In the genomic region with DNA sequence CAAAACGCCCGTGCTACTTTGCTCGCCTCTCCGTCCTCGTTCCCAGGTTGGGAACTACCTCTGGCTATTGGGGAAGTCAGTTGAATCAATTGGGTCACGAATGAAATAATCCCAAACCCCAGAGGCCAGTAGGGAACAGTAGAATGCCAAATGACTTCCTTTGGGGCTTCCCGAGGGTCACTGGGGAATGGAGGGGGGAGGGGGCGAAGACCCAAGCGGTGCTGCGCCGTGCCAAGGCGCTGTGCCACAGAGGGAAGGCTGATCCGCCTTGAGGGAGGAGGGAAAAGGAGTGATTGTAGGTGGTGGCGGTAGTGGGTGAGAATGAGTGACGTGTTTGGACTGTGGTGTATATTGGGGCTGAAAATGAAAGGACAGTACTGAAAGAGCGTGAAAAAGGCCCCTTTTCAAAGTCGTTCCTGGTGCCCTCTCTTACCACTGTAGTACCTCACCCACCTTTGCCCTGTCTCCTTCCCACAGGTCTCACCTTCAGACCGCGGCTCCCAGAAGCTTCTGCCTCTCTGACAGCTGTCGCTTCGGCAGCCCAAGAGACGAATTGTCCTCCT, we compare ENCODE assay signal across 8 mouse cellular contexts. TPM values are rescaled to one million over a fixed set of nuclear protein-coding genes. Genes with fewer than 3 reads are reported as not detected.
DNase-seq lines count a peak whose midpoint lies in the region; ATAC-seq and TF ChIP-seq lines count a peak whose summit lies in the region.

No protein-coding gene starts in this region.

- H3K4me2 ChIP-seq in liver, embryonic 14.5 days (ENCODE audit: low read depth), result peak overlapping the region; percentile 32

- peaks cover 97% of the 10 kb centered on the region for H3K27me3 ChIP-seq in liver, embryonic 14.5 days (ENCODE audit: control insufficient read depth, insufficient read depth, low read length)

- intact Hi-C loops in gastrocnemius, postnatal 14 days (cut with DNase I; ENCODE audit: low total_unique reads), result no loop called here

- H3K4me1 ChIP-seq in liver, embryonic 14.5 days (replicated peaks; ENCODE audit: control insufficient read depth in 2 of 2, insufficient read depth in 2 of 2, low read length in 1 of 2), result no peaks in the 10 kb centered on the region

- H3K27ac ChIP-seq in liver, embryonic 14.5 days, result no peak overlapping the region

- TF ChIP-seq EP300 in liver, embryonic 14.5 days (IDR thresholded peaks at IDR 0.05; ENCODE audit: low read depth), result no peak

- WGBS in liver, embryonic 14.5 days (ENCODE audit: insufficient replicate concordance), result under 1% methylated on average over 22 of the region's 22 CpGs

- H3K9ac ChIP-seq in liver, embryonic 14.5 days (replicated peaks), result no peak overlapping the region

- H3K36me3 ChIP-seq in liver, embryonic 14.5 days (replicated peaks; ENCODE audit: control insufficient read depth, insufficient read depth, low read depth), result no peaks in the 10 kb centered on the region

- peak; percentile 13 to 16 for DNase-seq in gastrocnemius, postnatal 4 days (ENCODE audit: low spot score in 2 of 2)
- DNase-seq in gastrocnemius, postnatal 14 days, result no peak
- peak; percentile 29 for DNase-seq in R1 (ENCODE audit: low read depth, low spot score)
- peak; percentile 55 for DNase-seq in induced T-regulatory cell, adult 2 months (ENCODE audit: low read depth)
- DNase-seq in liver, embryonic 14.5 days (ENCODE audit: low read depth in 3 of 3, low spot score in 3 of 3), result no peak
- DNase-seq in cerebellum, adult 9-11 months, result no peak
- DNase-seq in right cerebral cortex, postnatal 36 days (ENCODE audit: low spot score in 2 of 2), result no peak

- no peak for TF ChIP-seq CTCF in liver, embryonic 14.5 days (IDR thresholded peaks at IDR 0.05; ENCODE audit: low read depth)

- H3K4me3 ChIP-seq in liver, embryonic 14.5 days (ENCODE audit: insufficient read depth in 1 of 2, low read depth in 2 of 2, low read length in 2 of 2), result peak overlapping the region; percentile 11 to 18; a peak in 3 of 4 replicates

- H3K9me3 ChIP-seq in liver, embryonic 14.5 days (ENCODE audit: control insufficient read depth, low read length), result no peaks in the 10 kb centered on the region

- no peak for ATAC-seq in liver, embryonic 14.5 days (ENCODE audit: insufficient read depth)
- ATAC-seq in inflammation-experienced regulatory T-cells, adult 6 months, result no peak

RNA-seq across cellular contexts. Expression of gene Hoxa3, which starts 0.5 kb away (rescaled TPM):
- 1 to 10 TPM; 3.2 to 4.1 TPM for total RNA-seq in gastrocnemius, postnatal 4 days (2021)
- 1 to 10 TPM; 2.4 to 3.1 TPM for total RNA-seq in gastrocnemius, postnatal 14 days (2021)
- 0.37 and 0.43 TPM in 2 replicates for polyA plus RNA-seq in liver, embryonic 14.5 days (2012; rRNA removed)
- 0.13 and 0.38 TPM in 2 replicates for polyA plus RNA-seq in liver, embryonic 14.5 days (2014; fragmentation: Nextera tagmentation; extraction: Ambion mirVana)
- not detected for polyA plus RNA-seq in inflammation-experienced regulatory T-cells, adult 6 months (2017; shearing (Covaris generic))

RNA-seq across cellular contexts. Expression of gene Gm28308, which starts 0.5 kb away (rescaled TPM):
- under 1 TPM in 1 of 2 experiments, not detected in 1; 0.73 TPM for total RNA-seq in gastrocnemius, postnatal 4 days (2021)
- under 1 TPM in 1 of 2 experiments, not detected in 1; 0.51 TPM for total RNA-seq in gastrocnemius, postnatal 14 days (2021)
- not detected in 2 replicates for polyA plus RNA-seq in liver, embryonic 14.5 days (2012; rRNA removed)
- not detected in 2 replicates for polyA plus RNA-seq in liver, embryonic 14.5 days (2014; fragmentation: Nextera tagmentation; extraction: Ambion mirVana)
- not detected for polyA plus RNA-seq in inflammation-experienced regulatory T-cells, adult 6 months (2017; shearing (Covaris generic))

RNA-seq across cellular contexts. Expression of gene Hoxa6, which starts 4.1 kb away (rescaled TPM):
- total RNA-seq in gastrocnemius, postnatal 4 days (2021), result 1 to 10 TPM; 3.0 to 3.5 TPM
- 1 to 10 TPM in 1 of 2 experiments, under 1 TPM in 1; 0.74 to 1.3 TPM for total RNA-seq in gastrocnemius, postnatal 14 days (2021)
- not detected in 2 replicates for polyA plus RNA-seq in liver, embryonic 14.5 days (2012; rRNA removed)
- not detected in 2 replicates for polyA plus RNA-seq in liver, embryonic 14.5 days (2014; fragmentation: Nextera tagmentation; extraction: Ambion mirVana)
- not detected for polyA plus RNA-seq in inflammation-experienced regulatory T-cells, adult 6 months (2017; shearing (Covaris generic))

RNA-seq across cellular contexts. Expression of gene Hoxa5, which starts 8.2 kb away (rescaled TPM):
- total RNA-seq in gastrocnemius, postnatal 4 days (2021), result 1 to 10 TPM; 4.4 to 5.1 TPM
- total RNA-seq in gastrocnemius, postnatal 14 days (2021), result 1 to 10 TPM; 1.9 to 2.5 TPM
- polyA plus RNA-seq in liver, embryonic 14.5 days (2012; rRNA removed), result 0.52 and 0.97 TPM in 2 replicates
- 0.16 and 0.43 TPM in 2 replicates for polyA plus RNA-seq in liver, embryonic 14.5 days (2014; fragmentation: Nextera tagmentation; extraction: Ambion mirVana)
- not detected for polyA plus RNA-seq in inflammation-experienced regulatory T-cells, adult 6 months (2017; shearing (Covaris generic))

RNA-seq across cellular contexts. Expression of gene Hoxa7, which starts 9.0 kb away (rescaled TPM):
- 10 to 100 TPM; 11.2 to 12.5 TPM for total RNA-seq in gastrocnemius, postnatal 4 days (2021)
- 1 to 10 TPM; 6.3 to 7.3 TPM for total RNA-seq in gastrocnemius, postnatal 14 days (2021)
- 0.18 and 0.26 TPM in 2 replicates for polyA plus RNA-seq in liver, embryonic 14.5 days (2012; rRNA removed)
- 0.18 and 0.23 TPM in 2 replicates for polyA plus RNA-seq in liver, embryonic 14.5 days (2014; fragmentation: Nextera tagmentation; extraction: Ambion mirVana)
- polyA plus RNA-seq in inflammation-experienced regulatory T-cells, adult 6 months (2017; shearing (Covaris generic)), result not detected

Comparison
In these comparisons a context has a peak if more than half of its experiments do, and no peak if none do; other contexts are left out.
1. DNase-seq: peak in gastrocnemius, postnatal 4 days (2 of 2), R1 (single experiment) and induced T-regulatory cell, adult 2 months (single experiment); none in gastrocnemius, postnatal 14 days (single experiment), liver, embryonic 14.5 days (0 of 3), cerebellum, adult 9-11 months (single experiment) and right cerebral cortex, postnatal 36 days (0 of 2).